Mouse (Mus musculus): ENCODE measurements around the gene Hebp1. TPM values are rescaled to one million over a fixed set of nuclear protein-coding genes. Genes with fewer than 3 reads are reported as not detected.

Gene Hebp1
- total RNA-seq, 2 experiments from 2014 or later: 14.6 to 19.7 TPM

Other genes starting within 250 kb of the Hebp1 start
- 1 to 10 TPM; 4.2 to 4.3 TPM for gene Apold1, start 216.3 kb downstream of the Hebp1 start, total RNA-seq (2021)
- gene Ddx47, start 186.4 kb downstream of the Hebp1 start, total RNA-seq (2021): 10 to 100 TPM; 56.9 to 57.4 TPM
- gene Gprc5a, start 132.4 kb downstream of the Hebp1 start, total RNA-seq (2021): under 1 TPM; 0.28 to 0.36 TPM
- gene Gprc5d, start 79.7 kb downstream of the Hebp1 start, total RNA-seq (2021): not detected
- gene Fam234b, start within 50 bp of the Hebp1 start, total RNA-seq (2021): 10 to 100 TPM; 86.1 to 92.1 TPM
- gene Gsg1, start 56.3 kb upstream of the Hebp1 start, total RNA-seq (2021): not detected
- not detected for gene Pbp2, start 112.4 kb upstream of the Hebp1 start, total RNA-seq (2021)
- gene Emp1, start 164.5 kb upstream of the Hebp1 start, total RNA-seq (2021): 1 to 10 TPM; 6.0 to 7.1 TPM

Measured in left cerebral cortex, postnatal 4 days (tissue).